Comparison of ENCODE assay signal across 26 mouse cellular contexts in the genomic region with DNA sequence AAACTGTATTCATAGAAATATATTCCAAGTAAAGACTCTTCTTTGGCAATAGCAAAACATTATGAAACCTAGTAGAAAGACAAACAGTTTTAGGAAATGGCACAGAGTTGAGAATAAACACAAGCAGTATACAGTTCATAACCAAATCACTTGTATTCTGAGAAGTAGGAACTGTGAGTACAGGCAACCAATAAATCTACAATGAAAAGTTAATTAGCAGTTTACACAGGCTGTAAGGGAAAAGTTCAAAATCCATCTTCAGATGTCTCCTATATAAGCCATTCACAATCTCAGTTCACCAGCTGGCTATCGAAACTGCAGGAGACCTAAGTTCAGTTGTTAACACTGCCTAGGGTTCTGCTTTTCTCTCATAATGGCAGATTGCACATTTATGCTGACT. TPM values are rescaled to one million over a fixed set of nuclear protein-coding genes. Genes with fewer than 3 reads are reported as not detected.
"Had no signal": no experiment of that assay in that cellular context is flagged by ENCODE, and none has a peak within 500 bp of the region (broad histone marks: within the 10 kb centered on the region; RNA-seq: fewer than 3 reads in every experiment).

A gene (plus strand): TSS at position 301 of the 400 bp plus-strand sequence.

- ATAC-seq: lung, postnatal 0 days; midbrain, embryonic 13.5 days; midbrain, embryonic 15.5 days had no signal

- H3K4me1 ChIP-seq: lung, embryonic 15.5 days; megakaryocyte, embryonic 14.5 days; midbrain, embryonic 13.5 days; midbrain, embryonic 15.5 days; neural tube, embryonic 12.5 days; stomach, embryonic 15.5 days had no signal

- DNase-seq: lung, adult 18-20 months; lung, postnatal 14 days; lung, postnatal 36 days; right cerebral cortex, postnatal 14 days; spleen, adult 18-20 months; thymus, adult 2 months; thymus, postnatal 25 days; thymus, postnatal 4 days had no signal

- H3K4me3 ChIP-seq: lung, embryonic 15.5 days; megakaryocyte, embryonic 14.5 days; midbrain, embryonic 13.5 days; midbrain, embryonic 15.5 days; neural tube, embryonic 12.5 days; stomach, embryonic 15.5 days had no signal

- H3K9ac ChIP-seq: lung, embryonic 15.5 days; midbrain, embryonic 13.5 days; midbrain, embryonic 15.5 days; neural tube, embryonic 12.5 days; stomach, embryonic 15.5 days had no signal

- H3K9me3 ChIP-seq: lung, embryonic 15.5 days; megakaryocyte, embryonic 14.5 days; midbrain, embryonic 13.5 days; midbrain, embryonic 15.5 days; neural tube, embryonic 12.5 days; stomach, embryonic 15.5 days had no signal

- H3K27ac ChIP-seq: lung, embryonic 15.5 days; macrophage; midbrain, embryonic 13.5 days; midbrain, embryonic 15.5 days; neural tube, embryonic 12.5 days; stomach, embryonic 15.5 days; stomach, postnatal 0 days had no signal

- H3K27me3 ChIP-seq: lung, embryonic 15.5 days; megakaryocyte, embryonic 14.5 days; midbrain, embryonic 13.5 days; midbrain, embryonic 15.5 days; neural tube, embryonic 12.5 days; stomach, embryonic 15.5 days had no signal

- H3K36me3 ChIP-seq: lung, embryonic 15.5 days; midbrain, embryonic 13.5 days; midbrain, embryonic 15.5 days; neural tube, embryonic 12.5 days; stomach, embryonic 15.5 days had no signal

- H3K4me2 ChIP-seq: lung, embryonic 15.5 days; midbrain, embryonic 11.5 days; midbrain, embryonic 13.5 days; midbrain, embryonic 15.5 days; neural tube, embryonic 12.5 days; stomach, embryonic 15.5 days had no signal

RNA-seq across cellular contexts. Expression of the gene that starts here (rescaled TPM):
- total RNA-seq: megakaryocyte progenitor cell, adult 5-6 weeks; midbrain, postnatal 0 days; monocyte, adult 5-6 weeks; neutrophil, adult 5-6 weeks had no signal
- polyA plus RNA-seq: liver, embryonic 16.5 days; lung, embryonic 15.5 days; lung, postnatal 0 days; macrophage; midbrain, embryonic 11.5 days; midbrain, embryonic 13.5 days; midbrain, embryonic 15.5 days; neural tube, embryonic 12.5 days; neural tube, embryonic 14.5 days; stomach, postnatal 0 days; testis, adult 2 months; thymus, adult 2 months; urinary bladder, adult 2 months had no signal
